Mouse (Mus musculus): ENCODE measurements around the gene Crebl2.

DNA sequence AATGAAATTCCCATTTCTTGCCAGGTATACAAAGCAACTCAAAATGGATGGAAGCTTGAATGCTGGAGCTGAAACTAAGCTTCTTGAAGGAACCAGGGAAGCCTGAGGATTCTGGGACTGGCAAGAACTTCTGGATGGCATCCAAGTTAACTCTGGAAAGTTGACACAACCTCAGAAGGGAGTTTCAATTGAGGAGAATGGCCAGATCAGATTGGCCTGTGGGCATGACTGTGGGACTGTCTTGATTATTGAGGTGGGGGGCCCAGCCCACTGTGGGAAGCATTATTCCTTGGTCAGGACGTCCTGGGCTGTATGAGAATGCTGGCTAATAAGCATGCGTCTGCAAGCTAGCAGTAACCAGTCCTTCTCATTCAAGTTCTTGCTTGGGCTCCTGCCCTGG is 50.1 kb downstream of the Crebl2 start:
- TF ChIP-seq CTCF (IDR thresholded peaks at IDR 0.05; ENCODE audit: low read depth, low read length) (no peak), POLR2A (IDR thresholded peaks at IDR 0.05; ENCODE audit: borderline replicate concordance, low read depth, low read length) (no peak)
